Mouse (Mus musculus) induced T-regulatory cell, adult 2 months (primary cell): ENCODE results near the gene Lrrc3b.

Experiments used
- DNase-seq: peaks from one replicate; pipeline ENCODE4 v3.0.0-alpha.2; 2012; ENCODE audit warnings: low read depth

Gene Lrrc3b

GRCm38 (mm10) chr14:15438485-15439157 is at the start of gene Lrrc3b:
TSS of gene Lrrc3b (minus strand) at chr14:15438987.
- DNase-seq, result no peak

DNA sequence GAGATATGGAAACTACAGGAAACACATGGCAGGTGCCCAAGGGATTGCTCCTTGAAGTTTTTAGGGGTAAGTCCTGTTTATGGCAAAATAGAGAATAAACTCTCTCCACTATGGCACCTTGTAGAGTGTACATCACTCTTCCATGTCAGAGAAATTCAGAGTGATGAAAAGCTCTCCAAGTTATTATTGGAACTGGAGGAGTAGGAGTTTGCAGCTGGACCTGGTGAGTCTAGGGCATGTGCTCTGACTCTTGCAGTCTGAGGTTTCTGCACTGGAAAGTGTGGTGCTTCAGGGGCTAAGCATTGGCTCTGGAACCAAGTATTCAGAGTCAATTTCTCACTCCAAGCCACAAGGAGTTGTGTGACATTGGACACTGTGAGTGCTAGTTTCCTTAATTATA is 38.9 kb upstream of the Lrrc3b start:
- DNase-seq, result no peak

DNA sequence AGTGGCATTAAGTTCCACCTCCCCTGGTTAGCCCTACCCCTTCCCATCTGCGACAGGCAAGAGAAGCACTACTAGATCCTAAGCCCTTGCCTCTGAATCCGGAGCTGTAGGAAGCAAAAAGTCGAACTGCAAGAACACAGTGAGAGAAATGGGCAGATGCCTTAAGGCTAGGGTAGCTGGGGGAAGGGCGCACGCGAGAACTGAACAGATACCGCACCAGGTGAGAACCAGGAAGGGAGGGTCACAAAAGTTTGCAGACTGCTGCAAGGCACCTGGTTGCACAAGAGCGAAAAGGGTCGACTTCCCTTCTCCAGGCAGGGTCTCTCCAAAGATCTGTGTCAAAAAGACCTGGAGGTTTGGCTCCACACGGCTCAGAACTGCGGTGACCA is 697 bp downstream of the Lrrc3b start:
- no peak for DNase-seq

DNA sequence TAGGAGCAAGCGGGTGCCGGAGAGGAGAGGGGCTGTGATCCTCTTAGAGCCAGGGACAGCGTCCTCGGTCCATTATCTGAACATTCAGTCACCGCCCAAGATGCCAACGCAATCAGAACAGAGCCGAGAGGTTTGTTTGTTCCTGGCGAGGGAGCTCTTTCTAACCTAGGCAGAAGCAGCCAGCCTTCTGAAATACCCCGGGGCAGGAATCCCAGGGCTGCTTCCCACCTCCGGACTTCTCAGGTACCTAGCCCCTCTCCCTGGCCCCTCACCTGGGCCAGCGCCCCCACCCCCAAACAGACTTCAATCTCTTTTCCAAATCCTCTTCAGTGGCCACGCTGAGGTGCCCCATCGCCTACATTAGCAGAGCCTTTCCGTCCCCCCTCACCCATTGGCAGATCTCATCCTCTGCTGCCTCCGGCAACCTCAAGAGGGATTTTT is 1.3 kb downstream of the Lrrc3b start:
- no peak for DNase-seq

GRCm38 (mm10) chr14:15437046-15437445 is 1.7 kb downstream of the Lrrc3b start:
- no peak for DNase-seq

DNA sequence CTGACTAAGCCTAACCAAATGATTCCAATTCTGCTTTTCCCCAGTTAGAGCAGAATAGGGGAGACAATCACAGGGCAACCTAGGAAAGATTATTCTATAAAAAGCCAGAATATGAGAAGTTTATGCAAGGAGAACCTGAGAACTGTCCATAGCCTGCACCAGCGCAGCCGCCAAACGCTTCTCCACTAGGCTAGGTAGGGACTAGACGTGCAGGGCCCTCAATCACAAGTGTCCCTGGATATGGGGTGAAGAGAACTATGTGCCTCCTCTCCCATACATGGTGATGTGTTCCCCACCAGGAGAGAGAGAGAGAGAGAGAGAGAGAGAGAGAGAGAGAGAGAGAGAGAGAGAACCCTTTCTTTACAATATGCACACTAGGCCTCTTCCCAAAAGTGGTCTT is 2.2 kb downstream of the Lrrc3b start:
- no peak for DNase-seq

GRCm38 (mm10) chr14:15432396-15432795 is 6.4 kb downstream of the Lrrc3b start:
- no peak for DNase-seq

GRCm38 (mm10) chr14:15421624-15422023 is 17.2 kb downstream of the Lrrc3b start:
- no peak for DNase-seq

- DNase-seq, result no peak
These were observed 27.9 kb downstream of the Lrrc3b start for GRCm38 (mm10) chr14:15410686-15411534.

DNA sequence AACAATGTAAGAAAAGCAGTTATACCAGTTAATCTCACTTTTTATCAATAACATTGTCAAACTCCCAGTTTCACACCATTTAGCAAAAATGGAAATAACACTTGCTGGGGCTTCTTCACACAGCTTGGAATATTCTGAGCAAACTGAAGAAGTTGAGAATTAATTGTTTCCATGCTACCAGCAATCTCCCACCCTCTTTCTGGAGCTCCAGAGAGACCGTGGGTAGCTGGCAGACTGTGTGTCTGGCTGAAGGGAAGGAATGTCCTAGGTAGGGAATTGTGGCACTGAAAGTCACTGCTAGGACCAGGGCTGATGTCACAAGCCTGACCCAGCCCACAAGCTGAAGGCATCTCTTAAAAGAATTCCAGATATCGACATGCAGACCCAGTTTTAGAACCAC is 53.3 kb downstream of the Lrrc3b start:
- no peak for DNase-seq

DNA sequence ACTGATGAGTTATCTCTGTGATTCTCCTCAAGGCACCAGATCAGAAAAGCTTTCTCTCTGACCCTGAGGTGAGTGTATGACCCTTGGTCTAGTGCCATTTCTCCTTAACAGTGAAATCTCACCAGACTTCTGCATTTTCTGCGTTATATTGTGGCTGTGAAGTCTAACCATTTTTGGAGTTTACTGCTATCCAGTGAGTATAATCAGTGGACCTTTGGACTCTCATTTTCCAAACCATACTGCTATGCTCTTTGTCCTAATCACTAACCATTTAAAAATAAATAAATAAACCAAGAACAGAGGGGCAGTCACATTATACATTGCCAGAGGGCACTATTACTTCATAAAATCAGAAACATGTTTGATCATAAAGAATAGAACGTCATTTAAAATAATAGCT is 53.8 kb downstream of the Lrrc3b start:
- no peak for DNase-seq

- DNase-seq, result no peak
These were observed 54.3 kb downstream of the Lrrc3b start for GRCm38 (mm10) chr14:15384532-15384931.

GRCm38 (mm10) chr14:15383133-15383532 is 55.7 kb downstream of the Lrrc3b start:
- no peak for DNase-seq

GRCm38 (mm10) chr14:15377368-15377767 is 61.4 kb downstream of the Lrrc3b start:
- DNase-seq, result no peak

DNA sequence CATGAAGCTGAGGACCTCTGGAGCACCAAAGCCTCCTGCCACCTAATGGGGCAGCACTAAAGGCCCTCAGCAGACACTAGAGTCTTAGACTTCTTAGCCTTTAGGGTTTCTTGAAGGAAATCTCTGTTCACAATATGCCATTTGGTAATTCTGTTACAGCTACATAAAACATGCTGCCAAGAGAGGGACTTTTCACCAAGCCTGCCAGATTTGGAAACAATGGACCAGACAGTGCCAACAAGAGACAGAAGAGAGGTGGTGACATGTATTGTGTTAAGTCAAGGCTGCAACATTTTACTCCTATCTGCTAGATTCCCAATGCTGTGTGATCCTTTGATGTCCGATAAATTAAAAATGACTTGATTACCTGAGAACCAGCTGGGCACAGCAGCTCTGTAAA is 62.0 kb downstream of the Lrrc3b start:
- no peak for DNase-seq

GRCm38 (mm10) chr14:15374271-15374670 is 64.5 kb downstream of the Lrrc3b start:
- DNase-seq, result no peak

- no peak for DNase-seq
These were observed 65.8 kb downstream of the Lrrc3b start for GRCm38 (mm10) chr14:15372985-15373384.

DNA sequence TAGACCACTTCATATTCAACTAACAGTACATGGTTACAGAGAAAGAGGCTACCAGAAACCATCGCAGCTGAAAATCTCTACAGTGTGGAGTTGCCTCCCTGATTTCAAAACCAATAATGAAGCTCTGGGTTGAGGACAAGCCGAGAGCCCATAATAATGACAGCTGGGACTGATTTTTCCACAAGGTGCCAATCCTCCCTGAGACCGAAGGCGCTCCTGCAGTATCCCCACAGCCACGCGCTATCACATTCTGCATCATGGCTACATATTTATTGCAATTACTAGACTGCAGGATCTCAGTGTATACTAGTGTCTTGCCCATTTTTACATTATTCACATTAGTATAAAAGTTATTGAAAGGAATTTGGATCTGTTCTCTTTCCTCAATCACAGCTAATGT is 73.7 kb downstream of the Lrrc3b start:
- DNase-seq, result no peak

GRCm38 (mm10) chr14:15359893-15360292 is 78.9 kb downstream of the Lrrc3b start:
- no peak for DNase-seq

DNA sequence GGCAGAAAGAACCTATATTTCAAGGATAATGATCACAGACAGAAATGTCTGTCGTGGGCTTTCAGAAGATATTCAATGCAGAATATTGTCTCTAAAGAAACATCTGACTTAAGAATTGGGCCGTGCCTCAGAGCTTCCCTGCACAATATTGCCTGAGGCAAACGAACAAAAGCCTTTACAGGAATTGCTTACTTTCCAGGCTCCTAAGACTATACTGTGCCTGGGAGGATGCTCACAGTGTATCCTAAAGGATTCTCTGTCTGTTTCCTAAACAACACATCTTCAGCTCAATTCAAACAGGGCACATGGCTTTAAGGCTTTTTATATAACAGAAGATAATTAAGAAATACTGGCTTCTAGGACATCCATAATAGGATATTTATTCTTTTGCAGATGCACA is 79.7 kb downstream of the Lrrc3b start:
- DNase-seq, result no peak

DNA sequence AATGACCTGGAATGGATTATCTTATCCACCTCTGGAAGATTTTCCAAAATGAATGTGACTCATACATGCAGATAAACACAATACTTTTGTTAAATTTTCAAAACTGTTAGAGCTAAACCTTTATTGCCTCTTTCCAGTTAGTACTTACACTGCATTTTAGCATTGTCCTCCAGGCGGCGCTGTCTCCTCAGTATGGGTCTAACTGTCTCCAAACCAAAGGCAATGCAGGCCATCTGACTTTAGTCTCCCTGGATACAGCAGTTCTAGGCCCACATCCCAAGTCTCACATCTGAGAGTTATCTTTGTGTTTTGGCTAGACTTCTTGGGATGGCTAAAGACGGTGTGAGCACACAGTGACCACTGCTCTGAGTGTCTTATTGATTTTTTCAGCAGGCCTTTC is 83.3 kb downstream of the Lrrc3b start:
- DNase-seq, result peak; percentile 80

DNA sequence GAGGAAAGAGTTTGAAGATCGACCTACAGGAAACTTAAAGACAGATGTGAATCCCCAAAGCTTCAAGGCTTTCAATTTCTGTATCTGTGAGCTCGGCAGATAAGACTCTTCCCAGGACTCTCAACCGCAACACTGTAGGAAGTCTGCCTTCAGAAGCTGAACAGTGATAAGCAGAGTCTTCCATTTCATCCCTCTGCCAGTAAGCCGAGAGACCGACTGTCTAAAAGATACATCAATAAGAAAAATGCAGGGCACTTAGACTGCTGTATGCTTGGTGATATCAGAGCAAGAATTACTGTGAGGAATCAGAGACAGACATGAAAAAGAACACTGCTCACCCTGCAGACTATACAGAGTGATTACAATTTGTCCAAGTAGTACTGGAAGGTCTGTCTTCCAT is 84.5 kb downstream of the Lrrc3b start:
- DNase-seq, result no peak

DNA sequence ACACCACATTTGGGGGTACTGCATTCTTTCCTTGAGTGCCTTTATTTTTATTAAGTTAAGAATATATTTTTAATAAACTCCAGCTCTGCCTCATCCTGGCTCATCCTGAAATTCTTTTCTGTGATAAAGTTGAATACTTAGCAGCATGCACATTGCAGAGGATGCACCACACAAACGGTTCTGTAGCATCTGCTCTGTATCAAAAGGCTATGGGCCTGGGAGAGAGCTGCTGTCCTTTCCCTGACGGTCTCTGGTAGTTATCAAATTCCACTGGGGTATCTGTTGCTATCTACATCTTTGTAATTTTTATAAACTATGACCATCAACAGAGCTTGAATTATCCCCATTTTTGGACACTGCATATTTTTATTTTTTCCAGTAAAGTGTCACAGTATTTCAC is 105.7 kb downstream of the Lrrc3b start:
- no peak for DNase-seq

- DNase-seq, result peak; percentile 7
These were observed 107.4 kb downstream of the Lrrc3b start for GRCm38 (mm10) chr14:15331370-15331769.
